Mouse (Mus musculus): ENCODE data around the gene 1810024B03Rik. TPM values are rescaled to one million over a fixed set of nuclear protein-coding genes. Genes with fewer than 3 reads are reported as not detected.
"Not testable (repeated sequence)": the region's sequence is repeated elsewhere in the genome, so short reads cannot be mapped to it uniquely, and the experiment has no call there.

Gene 1810024B03Rik
- 1 to 10 TPM in 1 of 2 experiments, under 1 TPM in 1; 0.69 to 1.4 TPM for total RNA-seq (2021)

DNA sequence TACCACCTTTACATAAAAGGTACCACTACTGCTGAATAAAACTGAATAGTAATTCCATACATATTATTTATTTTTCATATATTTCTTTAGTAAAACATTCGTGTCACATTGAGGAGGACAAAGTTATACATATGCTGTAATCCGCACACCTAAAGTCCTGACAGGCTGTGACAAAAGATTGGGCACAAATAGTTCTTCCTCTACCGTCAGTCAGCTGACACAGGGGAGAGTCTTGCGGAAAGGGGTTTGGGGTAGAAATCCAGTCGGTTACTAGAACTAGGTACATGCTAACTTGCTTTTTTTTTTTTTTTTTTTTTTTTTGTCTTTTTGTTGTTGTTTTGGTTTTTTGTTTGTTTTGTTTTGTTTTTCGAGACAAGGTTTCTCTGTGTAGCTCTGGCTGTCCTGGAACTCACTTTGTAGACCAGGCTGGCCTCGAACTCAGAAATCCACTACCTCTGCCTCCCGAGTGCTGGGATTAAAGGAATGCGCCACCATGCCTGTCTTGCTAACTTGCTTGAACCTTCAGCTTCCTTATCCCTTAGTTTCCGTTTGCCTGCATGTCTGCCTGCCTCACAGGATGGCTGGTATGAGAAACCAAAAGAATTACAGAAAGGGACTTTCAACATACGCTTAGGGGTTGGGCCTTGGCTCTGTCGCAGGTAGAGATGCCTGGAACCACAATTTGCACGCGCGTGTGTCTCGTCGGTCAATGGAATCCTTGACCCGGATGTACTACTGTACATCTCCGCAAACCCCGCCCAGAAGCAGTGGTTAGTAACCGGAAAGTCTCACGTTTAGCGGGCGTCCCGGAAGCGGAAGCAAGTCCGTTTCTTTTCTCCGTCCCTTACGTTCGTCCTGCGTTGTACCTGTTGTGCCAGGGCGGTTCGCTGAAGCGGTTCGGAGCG lies at the start of gene 1810024B03Rik, which contains the start of gene Snrnp200:
Gene 1810024B03Rik, minus strand, starts transcription at position 734 of the 905 bp plus-strand sequence.
Gene Snrnp200, plus strand, starts transcription at position 840 of the 905 bp plus-strand sequence.
- intact Hi-C loops (cut with DNase I): loop anchor here (5.0 kb wide), 1 partner anchor 40 kb away; the partner anchor contains the start of genes Ciao1 and Tmem127

DNA sequence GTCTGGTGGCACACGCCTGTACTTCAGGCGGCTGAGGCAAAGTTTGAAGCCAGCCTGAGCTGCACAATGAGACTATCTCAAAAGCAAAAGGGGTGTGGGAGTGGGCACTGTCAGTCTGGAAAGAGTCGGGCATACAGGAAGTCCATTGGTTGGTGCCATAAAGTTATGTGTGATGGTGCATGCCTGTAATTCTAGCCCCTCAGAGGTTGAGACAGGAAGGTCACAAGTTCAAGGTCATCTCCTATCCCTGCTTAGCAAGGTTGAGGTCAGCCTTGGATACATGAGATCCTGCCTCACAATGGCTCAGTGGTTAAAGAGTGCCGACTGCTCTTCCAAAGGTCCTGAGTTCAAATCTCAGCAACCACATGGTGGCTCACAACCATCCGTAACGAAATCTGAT lies 47.2 kb upstream of the 1810024B03Rik start:
- DNase-seq (ENCODE audit: low spot score in 2 of 2): no peak
- intact Hi-C loops (cut with DNase I): no loop called here

More for the DNA sequence above, at the start of gene 1810024B03Rik, which contains the start of gene Snrnp200:
- peak; percentile 93 to 94 for DNase-seq (ENCODE audit: low spot score in 2 of 2)

DNA sequence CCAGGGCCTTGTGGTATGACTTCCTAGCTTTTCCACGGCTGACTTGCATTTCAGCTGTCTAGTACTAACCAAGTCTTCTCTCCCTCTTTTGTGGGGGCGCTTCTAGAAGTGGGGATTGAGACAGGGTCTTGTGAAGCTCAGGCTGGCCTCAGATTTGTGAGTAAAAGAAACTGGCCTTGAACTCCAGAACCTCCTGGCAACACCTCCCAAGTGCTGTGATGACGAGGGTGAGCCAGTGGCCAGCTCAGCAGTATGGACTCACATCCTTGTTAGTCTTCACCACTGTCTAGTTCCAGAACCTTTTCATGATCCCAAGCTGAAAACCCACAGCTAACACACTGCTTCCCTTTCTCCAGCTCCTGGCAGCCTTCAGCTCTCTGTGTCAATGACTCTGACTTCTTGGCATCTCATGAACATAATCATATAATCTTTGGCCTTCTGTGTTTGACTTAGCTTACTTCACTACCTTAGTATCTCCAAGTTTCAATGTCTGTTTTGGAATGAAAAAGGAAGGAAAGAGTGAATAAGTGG lies 46.6 kb upstream of the 1810024B03Rik start:
- intact Hi-C loops (cut with DNase I): no loop called here
- DNase-seq (ENCODE audit: low spot score in 2 of 2): no peak

DNA sequence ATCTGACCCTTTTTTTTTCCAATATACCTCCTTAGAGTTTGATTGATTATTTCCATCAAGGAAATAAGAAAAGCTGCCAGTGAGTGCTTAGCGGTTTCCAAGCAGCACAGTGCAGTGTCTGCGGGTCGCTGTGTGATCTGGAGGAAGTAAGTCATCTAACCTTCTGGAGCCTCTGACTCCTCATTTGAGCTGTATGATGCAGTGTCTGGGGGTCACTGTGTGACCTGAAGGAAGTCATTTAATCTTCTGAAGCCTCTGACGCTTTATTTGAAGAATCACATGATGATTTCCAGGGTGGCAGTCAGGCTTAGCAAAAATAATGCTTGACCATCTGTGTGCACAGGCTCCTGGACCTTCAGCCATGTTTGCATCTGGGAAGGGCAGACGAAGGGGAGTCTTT lies 44.7 kb upstream of the 1810024B03Rik start:
- intact Hi-C loops (cut with DNase I): no loop called here
- no peak for DNase-seq (ENCODE audit: low spot score in 2 of 2)

DNA sequence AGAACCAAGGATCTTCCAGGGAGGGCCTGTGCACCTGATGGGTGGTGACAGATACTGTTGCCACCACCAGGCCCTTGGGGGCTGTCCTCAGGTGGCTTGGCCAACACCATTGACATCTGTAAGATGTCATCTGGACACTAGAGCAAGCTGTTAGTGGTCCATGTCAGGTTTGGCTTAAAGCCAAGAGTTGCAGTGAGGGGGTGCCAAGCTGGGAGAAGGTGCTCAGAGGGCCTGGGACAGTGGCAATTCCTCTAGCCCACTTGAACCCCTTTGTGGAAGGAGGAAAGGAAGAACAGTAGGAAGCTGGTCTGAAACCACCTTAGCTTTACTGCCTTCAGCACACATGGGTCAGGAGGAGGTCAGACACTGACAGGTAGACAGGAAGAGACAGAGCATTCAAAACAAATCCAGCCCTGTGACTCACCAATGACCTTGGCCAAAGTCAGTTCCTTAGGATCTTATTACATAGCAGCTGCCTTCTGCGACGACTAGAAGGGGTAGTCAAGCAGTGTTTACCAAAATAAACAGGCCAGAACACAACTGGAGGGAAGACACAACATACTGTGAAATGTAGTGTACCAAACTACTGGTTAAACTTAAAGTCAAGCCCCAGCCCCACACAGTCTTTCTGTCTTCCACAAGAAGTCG lies 43.9 kb upstream of the 1810024B03Rik start:
- intact Hi-C loops (cut with DNase I): no loop called here
- DNase-seq (ENCODE audit: low spot score in 2 of 2): no peak

DNA sequence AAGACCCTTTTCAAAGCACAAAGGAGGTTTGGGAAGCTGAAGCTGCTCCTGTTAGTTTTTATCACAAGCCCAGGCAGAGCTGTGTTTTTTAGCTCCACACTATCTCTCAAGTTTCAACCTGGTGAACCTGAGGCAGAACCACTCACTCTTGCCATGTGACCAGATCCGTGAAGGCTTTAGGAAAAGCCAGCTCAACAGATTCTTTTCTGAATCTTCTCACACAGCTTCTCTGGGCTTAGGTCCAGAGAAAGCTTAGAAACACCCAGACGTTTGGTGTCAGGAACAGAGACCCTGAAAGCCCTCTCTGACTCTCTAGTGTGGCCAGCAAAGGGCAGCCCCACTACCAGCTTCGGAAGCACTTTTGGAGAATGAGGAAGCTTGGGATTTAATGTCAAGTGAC lies 43.4 kb upstream of the 1810024B03Rik start:
- no peak for DNase-seq (ENCODE audit: low spot score in 2 of 2)
- intact Hi-C loops (cut with DNase I): no loop called here

DNA sequence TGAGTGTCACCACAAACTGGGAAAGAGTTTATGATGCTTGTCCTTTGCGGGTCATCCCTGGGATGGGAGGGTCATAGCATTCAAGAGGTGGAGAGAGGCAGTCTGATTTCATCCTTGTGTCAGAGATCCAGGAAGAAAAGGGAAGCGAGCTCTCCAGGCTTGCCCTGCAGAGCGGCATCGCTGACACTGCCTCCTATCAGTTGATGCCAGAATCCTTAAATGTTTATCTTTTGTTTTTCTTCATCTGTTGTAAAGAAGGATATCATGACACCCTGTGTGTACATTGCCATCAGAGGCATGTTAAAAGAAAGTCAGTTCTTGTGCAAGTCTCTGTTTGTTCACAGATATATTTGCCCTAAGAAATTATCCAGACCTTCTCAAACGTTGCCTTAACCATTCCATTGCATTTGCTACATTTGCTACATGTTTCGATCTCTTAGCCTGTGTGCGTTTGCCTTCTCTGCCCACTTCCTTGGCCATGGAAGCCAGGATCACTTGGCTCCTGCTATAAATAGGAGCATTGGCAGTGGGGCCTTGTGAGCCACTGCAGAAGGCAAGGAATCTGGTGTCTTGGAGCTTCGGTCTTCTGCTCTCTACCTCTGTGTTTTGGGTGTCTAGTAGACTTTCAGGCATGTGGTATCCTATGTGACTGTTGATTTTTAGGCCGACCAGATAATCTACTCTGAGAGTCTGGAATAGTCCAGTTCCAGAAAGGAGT lies 42.4 kb upstream of the 1810024B03Rik start:
- intact Hi-C loops (cut with DNase I): no loop called here
- no peak for DNase-seq (ENCODE audit: low spot score in 2 of 2)

DNA sequence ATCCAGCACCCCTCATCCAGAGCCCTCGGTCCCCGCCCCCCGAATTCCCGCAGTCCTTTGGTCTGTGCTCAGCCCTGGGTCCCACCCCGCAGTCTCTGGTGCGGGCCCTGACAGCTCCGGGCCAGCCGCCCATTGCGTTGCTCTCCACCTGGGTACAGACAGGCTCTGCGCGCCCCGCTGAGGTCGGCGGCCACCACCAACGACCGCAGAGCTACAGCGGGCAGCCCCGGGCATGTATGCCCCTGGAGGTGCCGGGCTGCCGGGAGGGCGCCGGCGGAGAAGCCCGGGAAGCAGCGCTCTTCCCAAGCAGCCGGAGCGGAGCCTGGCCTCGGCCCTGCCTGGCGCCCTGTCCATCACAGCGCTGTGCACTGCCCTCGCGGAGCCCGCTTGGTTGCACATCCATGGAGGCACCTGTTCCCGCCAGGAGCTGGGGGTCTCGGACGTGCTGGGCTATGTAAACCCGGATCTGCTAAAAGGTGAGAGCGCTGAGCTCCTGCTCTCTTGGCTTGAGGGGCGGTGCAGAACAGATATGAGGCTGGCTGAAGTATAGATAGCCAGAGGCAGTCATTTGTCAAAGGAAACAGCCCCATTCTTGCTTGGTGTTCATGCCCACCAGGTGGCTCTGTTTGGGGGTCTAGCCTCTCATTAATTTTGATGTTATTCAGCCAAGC lies 40.4 kb upstream of the 1810024B03Rik start:
- peak; percentile 43 to 56 for DNase-seq (ENCODE audit: low spot score in 2 of 2)
- intact Hi-C loops (cut with DNase I): loop anchor here (5.0 kb wide), 1 partner anchor 41 kb away; the partner anchor contains the start of genes 1810024B03Rik and Snrnp200

DNA sequence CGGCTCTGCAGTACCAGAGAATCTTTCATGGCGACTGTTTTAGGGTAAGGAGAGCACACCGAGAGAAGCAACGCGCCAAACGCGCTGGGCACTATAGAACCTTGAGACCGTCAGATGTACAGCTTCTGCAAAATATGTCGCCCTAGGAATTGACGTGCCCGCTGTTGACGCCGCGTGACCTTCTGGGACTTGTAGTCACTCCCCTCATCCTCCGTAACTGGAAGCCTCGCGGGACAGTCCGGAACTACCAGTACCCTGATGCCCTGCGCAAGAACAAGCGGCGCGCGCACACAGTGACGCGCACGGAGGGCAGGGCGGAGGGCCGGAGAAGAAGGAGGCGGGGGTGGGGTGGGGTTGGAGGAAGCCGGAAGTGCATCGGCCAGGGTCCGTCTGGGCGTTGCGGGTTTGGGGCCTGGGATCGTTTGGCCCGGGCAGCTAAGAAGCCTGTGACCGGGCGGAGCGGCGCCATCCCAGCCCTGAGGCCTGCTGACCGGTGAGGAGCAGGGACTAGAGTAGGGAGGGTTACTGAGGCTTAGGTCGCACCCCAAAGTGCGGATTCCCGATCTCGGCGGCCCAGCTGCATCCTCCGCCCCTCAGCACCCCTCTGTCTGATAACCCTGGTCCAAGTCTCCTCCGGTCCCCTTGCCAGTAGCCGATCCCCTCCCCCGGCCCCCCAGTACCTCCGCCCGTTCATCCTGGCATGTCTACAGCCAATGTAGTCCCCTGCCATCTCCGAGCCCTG lies 39.7 kb upstream of the 1810024B03Rik start, which contains the start of the genes Ciao1 and Tmem127:
Gene Ciao1, minus strand, starts transcription at position 225 of the 742 bp plus-strand sequence.
Gene Tmem127, plus strand, starts transcription at position 317 of the 742 bp plus-strand sequence.
- DNase-seq (ENCODE audit: low spot score in 2 of 2): peak; percentile 98
- intact Hi-C loops (cut with DNase I): loop anchor here (5.0 kb wide), 1 partner anchor 40 kb away; the partner anchor contains the start of genes 1810024B03Rik and Snrnp200

DNA sequence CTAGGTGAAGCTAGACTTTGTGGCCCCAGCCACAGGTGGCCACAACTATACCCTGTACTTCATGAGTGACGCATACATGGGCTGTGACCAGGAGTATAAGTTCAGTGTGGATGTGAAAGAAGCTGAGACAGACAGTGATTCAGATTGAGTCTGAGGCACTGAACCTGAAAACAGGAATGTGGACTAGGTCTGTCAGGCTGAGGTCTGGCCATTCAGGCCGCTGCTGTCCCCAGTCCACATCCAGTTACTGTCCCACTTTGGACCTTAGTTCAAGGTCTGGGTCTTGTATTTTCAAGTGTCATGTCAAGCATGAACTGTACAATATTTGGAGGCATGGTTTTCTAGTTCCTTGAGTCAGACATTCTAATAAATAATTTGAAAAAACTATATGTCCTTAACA lies 32.0 kb upstream of the 1810024B03Rik start:
- no peak for DNase-seq (ENCODE audit: low spot score in 2 of 2)
- intact Hi-C loops (cut with DNase I): no loop called here

DNA sequence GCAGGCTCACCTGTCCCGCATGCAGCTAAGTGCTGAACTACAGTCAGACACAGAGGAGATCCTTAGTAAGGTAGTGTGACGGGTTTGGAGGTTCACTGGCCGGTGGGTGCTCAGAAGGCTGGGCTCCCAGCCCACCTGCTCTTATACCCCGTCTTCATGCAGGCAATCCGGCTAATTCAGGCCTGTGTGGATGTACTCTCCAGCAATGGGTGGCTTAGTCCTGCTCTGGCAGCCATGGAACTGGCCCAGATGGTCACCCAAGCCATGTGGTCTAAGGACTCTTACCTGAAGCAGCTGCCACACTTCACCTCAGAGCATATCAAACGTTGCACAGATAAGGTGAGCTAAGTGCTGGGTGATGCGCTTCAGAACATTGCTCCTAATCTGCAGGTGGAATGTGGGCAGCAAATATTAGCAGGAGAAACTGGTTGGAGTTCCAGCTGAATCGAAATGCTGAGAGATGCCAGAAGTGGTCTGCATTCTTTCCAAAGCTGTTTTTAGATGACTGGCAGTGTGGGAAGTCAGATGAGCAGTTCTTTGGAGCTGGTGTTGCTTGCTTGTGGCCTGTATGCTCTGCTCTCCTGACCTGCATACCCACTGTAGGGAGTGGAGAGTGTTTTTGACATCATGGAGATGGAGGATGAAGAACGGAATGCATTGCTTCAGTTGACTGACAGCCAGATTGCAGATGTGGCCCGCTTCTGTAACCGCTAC lies 30.0 kb upstream of the 1810024B03Rik start:
- no peak for DNase-seq (ENCODE audit: low spot score in 2 of 2)
- intact Hi-C loops (cut with DNase I): no loop called here

DNA sequence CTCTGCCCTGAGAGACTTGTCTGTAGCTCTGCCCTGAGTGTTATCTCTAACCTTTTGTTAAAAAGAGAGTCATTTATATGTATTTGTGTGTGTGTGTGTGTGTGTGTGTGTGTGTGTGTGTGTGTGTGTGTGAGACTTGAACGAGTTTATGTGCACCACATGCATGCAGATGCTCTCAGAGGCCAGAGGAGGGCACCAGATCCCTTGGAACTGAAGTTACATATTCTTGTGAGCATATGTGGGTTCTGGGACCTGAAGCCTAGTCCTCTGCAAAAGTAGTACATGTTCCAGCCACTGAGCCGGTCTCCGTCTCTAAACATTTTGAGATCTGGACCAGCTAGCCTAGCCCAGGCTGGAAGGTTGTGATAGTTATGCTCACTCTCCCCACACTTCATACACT lies 17.2 kb upstream of the 1810024B03Rik start:
- no peak for DNase-seq (ENCODE audit: low spot score in 2 of 2)
- intact Hi-C loops (cut with DNase I): no loop called here

DNA sequence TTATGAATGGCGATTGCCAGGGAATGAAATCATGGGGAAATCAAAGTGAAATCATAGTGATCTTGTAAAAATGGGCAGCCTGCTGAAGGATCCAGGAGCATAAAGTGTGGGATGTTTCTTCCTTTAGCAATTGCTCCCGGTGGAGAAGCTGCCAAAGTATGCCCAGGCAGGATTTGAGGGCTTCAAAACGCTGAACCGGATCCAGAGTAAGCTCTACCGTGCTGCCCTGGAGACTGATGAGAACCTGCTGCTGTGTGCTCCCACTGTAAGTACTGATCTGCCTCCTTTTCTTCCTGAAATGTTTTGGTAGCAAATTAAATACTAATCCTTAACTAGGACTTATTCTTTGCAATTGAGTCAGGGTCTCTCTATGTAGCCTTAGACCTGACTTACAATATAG lies 9.7 kb upstream of the 1810024B03Rik start:
- no peak for DNase-seq (ENCODE audit: low spot score in 2 of 2)
- intact Hi-C loops (cut with DNase I): loop anchor here (10.0 kb wide), 1 partner anchor 473 kb away; no protein-coding TSS in a partner anchor

DNA sequence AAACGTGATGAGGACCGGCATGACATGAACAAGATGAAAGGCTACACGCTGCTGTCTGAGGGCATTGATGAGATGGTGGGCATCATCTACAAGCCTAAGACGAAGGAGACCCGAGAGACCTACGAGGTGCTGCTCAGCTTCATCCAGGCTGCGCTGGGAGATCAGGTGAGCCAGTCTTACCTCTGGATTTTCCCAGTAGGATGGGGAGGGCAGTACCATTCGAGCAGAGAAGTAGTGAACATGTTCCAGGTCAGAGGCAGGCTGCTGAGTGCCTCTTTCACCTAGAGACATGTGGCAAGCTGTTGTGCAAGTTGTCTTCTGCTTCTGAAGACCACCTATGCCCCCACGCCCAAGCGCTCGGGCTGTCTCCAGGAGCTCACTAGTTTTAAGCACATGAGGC lies 2.6 kb upstream of the 1810024B03Rik start:
- intact Hi-C loops (cut with DNase I): loop anchor here (10.0 kb wide), 1 partner anchor 466 kb away; no protein-coding TSS in a partner anchor
- no peak for DNase-seq (ENCODE audit: low spot score in 2 of 2)

DNA sequence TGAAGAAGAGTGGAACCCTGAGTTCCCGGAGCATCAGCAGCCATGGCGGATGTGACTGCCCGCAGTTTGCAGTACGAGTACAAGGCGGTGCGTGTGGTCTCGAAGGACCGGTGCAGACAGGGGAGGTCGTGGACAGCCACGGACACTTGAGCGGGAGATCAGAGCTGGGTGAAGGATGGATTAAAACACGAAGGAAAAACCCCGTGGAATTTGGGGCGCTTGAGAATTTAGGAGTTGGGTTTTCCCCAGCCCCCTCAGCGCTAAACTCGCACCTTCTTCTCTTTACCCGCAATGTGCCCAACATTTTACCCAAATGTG lies 331 bp upstream of the 1810024B03Rik start:
- DNase-seq (ENCODE audit: low spot score in 2 of 2): no peak
- intact Hi-C loops (cut with DNase I): loop anchor here (5.0 kb wide), 1 partner anchor 39 kb away; the partner anchor contains the start of genes Ciao1 and Tmem127

DNA sequence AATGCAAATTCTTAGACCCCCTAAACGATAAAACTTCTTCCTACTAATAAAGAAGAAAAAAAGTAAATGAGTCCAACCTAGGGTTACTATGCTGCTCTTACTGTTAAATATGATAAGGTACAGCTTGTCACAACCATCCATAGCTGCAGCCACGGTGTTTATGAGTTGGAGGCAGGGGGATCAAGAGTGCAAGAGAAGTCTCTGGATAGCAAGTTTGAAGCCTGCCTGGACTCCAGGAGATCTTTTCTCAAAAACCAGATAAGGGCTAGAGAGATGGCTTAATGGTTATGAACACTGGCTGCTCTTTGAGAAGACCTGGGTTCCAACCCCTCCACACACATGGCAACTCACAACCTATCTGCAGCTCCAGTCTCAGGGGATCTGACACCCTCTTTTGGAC lies 1.2 kb downstream of the 1810024B03Rik start:
- no peak for DNase-seq (ENCODE audit: low spot score in 2 of 2)
- intact Hi-C loops (cut with DNase I): loop anchor here (5.0 kb wide), 1 partner anchor 40 kb away; the partner anchor contains the start of genes Ciao1 and Tmem127

DNA sequence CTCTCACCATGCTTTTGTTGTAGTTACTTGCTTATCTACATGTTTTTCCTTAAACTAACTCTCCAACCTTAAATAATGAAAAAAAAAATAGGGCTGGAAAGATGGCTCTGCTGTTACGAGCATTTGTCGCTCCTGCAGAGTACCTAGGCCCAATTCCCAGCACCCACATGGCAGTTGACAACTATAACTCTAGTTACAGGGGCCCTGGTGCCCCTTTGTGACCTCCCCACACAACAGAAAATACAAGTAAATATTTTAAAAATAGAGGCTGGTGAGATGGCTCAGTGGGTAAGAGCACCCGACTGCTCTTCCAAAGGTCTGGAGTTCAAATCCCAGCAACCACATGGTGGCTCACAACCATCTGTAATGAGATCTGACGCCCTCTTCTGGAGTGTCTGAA lies 2.1 kb downstream of the 1810024B03Rik start:
- intact Hi-C loops (cut with DNase I): loop anchor here (2.0 to 5.0 kb wide), 2 partner anchors 37 to 41 kb away; partner anchors contain the start of genes Ciao1 and Tmem127
- not testable (repeated sequence) for DNase-seq (ENCODE audit: low spot score in 2 of 2)

All from left cerebral cortex, postnatal 36 days (tissue).